Mouse (Mus musculus) right cerebral cortex, postnatal 36 days (tissue): ENCODE results near the gene Myh10.

Source experiments
- DNase-seq, 2 experiments: peaks; one replicate each; pipeline ENCODE4 v3.0.0; 2022; ENCODE audit warnings: low spot score in 2 of 2, mixed read lengths in 1 of 2

The Myh10 gene

DNA sequence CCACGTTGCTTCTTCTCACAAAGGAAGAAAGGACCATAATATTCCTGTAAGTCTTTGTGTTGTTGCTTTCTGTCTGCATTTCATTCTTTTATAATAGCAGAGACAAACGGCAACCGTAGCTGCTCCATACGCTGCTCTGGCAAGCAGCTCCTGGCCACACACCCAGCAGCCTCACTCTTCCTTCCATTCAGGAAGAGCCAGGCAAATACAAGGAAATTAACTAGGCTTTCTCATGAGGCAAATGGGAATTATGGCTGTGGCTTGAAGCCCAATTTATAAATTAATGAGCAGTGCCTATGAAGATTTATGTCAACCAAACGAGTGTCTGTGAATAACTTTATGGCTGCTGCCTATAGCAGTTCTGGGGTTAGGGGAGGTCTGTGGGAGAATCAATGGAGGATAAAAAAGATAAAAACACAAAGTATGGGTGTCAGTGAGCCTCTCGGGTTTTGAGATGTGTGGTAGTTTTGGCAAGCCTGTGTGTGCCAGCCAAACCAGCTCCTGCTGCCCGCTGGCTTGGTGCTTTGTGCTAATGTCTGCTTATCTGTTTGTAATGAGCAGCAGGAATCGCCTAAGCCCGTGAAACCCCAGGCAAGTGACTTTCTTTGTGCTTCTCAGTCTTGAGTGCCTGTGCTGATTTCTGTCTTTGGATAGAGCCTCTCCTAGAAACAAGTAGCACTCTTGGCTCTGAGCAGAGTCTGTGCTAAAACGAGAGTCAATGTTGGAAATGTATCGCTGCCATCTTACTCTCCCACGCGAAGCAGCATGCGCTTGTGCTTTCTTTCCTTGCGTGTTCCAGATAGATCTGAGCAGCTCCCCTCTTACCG, 54.2 kb downstream of the Myh10 start:
- peak; percentile 40 to 73 for DNase-seq

DNA sequence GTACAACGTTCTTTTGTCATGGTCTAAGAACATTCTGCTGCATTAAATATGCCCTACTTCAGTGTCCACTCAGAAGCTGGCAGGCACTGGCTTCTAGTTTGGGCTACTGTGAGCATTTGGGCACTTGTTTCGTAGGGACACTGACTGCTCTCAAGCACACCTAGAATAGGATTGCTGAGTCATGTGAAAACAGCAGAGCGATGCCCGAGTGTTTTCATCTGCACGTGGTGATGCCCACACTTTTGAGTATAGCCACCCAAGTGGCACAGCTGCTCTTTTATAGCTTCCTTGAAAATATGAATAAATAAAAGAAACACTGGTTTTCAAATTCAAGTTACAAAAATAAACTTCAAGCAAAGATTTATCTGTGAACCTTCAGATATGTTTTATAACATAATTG, 56.8 kb downstream of the Myh10 start:
- DNase-seq: peak in 1 of 2 experiments; percentile 50

DNA sequence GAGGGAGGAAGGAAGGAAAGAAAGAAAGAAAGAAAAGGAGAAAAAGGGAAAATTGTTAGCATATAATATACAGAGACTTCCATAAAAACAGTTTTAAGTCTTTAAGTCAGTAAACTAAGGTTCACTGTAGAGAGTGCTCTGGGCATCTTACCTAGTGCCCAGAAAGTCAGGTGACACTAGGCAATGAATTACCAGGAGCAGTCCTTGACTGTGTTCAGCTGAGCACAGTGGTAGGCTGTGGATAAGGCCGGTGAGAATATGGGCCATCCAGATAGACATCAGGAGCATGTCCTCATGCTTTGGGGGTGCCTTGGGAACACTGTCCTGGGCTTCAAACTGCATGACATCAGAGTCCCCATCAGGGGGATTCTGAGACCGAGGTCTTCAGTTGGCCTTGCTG, 58.8 kb downstream of the Myh10 start:
- DNase-seq: no peak

DNA sequence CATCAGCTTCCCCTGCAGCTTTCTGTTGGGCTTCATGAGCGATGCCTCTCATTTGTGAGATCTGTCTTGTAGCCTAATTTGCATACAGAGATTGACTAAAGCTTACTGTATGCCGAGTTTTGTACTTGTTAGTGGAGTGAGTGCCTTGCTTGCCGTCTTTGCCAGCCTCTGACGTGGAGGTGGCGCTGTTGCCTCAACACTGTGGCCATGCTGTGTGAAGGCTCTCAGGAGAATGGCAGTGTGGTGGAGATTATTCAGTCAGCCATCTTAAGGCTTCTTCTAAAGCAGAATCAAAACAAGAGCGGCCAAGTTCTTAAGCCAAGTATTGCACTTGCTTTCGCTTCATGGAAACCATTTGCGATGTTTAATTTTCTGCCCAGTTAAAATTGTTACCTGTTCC, 59.6 kb downstream of the Myh10 start:
- peak; percentile 26 to 44 for DNase-seq

DNA sequence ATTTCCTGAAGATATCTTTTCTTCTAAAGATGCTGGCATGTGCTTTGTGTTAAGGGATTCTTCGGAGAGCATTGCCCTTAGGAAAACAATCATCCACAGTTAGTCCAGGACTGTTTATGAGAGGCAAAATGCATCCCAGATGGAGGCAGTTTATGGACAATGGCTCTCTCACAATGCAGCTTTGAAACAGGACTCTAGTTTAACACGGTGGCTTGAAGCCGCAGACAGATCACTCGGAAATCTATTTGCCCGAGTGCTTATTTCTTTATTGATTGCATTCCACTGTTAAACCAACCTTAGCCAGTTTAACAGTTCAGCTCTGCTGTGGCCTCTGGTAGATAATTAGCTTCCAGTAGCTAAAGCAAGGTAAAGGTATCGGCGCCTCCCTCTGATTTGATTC, 62.9 kb downstream of the Myh10 start:
- DNase-seq: no peak

DNA sequence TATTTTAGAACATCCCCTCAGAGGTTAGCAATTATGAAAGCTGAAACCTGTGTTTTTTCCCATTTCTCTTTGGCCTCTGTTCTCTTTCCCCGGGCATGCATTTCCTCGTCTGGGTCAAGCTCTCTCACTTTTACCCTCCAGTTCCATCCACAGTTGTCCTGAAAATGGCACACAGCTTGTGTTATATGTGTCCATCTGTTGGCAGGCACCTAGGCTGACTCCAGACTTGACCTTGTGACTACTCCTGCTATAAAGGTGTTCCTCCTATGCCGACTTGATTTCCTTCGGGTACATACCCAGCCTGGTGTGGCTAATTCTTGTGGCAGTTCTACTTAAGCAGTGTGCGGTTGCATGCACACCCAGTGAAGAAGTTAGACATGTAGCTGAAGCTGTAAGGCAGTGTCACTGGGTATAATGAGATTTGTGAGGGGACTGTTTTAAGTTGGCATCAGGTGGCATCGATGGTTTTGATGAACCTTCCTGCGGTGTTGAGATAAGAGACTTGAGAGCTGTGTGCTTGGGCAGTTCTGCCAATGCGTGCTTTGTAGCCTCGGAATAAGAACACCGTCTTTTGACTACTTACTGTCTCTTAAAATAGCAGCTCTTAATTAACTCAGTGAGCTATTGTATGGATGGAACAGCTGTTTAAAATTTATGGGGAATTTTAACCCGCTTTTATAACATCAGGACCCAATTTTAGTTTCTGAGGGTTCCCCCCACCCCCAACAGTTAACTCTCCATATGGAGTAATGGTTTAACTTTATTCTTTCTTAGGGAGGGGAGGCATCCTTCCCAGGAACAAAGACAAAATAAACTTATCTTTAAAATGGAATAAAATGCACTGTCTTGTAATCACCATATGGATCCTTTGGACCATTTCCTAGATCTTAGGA, 65.3 kb downstream of the Myh10 start:
- no peak for DNase-seq

DNA sequence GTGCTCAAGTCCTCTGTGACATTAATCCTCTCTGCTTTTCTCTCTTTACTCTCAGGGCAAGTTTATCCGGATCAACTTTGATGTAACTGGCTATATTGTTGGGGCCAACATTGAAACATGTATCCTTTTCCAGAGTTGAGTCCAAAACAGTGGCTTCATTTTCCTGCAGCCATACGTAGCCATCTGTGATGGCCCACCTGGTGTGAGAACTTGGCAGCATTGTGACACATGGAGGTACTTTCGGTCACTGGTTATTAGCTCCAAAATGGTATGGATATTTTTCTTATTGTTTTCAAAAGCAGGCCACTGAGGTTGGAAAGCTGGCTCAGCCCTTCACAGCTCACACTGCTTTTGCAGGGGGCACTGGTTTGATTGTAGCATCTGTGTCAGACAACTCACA, 68.3 kb downstream of the Myh10 start:
- no peak for DNase-seq

DNA sequence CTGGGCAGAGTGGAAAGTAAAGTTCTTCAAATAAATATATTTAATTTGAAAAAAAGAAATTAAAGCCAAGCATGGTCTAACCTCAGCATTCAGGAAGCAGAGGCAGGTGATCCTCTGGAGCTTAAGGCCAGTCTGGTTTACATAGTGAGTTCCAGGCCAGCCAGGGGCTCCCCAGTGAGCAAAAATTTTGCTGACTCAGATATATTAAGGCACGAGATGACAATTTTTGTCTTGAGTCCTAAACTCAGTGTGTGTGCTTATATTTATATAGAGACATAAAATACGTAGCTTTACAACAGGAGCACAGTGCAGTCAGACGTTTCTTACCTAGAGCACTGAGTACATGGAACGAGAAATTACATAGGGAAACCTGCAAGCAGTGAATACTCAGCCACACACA, 69.8 kb downstream of the Myh10 start:
- no peak for DNase-seq

DNA sequence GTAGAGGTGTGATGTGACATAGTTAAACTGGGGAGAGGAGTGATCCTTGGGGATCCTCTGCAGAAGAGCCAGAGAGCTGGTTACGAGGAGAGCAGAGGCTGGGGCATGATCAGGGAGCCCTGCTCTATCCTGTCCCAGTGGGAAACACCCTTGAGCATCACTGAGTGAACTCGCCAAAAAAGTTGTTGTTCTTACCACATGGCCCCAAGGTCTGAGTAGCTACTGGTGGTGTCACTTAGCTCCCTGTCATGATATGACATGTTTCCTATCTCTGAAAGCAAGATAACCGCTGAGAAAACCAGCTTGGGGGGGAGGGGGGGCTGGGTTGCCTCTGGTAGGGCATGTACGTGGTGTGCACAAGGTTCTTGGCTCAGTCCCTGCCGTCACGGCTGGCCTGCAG, 70.3 kb downstream of the Myh10 start:
- DNase-seq: no peak

DNA sequence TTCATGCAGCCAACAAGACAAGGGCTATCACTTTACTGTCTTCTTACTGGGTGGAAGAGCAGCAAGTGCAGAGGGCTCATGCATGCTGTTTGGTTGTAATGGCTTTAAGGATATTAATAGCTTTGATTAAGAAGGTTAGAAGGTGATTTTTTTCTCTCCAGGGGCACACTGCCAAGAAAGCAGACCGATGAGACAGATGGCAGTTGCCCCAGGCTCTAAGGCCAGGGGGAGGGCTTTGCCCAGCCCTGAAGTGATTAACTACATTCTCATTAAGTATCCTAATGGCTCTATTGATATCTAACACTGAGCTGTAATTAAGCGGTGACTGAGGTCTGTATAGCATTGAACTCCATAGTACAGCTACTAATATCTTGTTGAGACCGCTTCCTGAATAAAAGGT, 73.3 kb downstream of the Myh10 start:
- no peak for DNase-seq

DNA sequence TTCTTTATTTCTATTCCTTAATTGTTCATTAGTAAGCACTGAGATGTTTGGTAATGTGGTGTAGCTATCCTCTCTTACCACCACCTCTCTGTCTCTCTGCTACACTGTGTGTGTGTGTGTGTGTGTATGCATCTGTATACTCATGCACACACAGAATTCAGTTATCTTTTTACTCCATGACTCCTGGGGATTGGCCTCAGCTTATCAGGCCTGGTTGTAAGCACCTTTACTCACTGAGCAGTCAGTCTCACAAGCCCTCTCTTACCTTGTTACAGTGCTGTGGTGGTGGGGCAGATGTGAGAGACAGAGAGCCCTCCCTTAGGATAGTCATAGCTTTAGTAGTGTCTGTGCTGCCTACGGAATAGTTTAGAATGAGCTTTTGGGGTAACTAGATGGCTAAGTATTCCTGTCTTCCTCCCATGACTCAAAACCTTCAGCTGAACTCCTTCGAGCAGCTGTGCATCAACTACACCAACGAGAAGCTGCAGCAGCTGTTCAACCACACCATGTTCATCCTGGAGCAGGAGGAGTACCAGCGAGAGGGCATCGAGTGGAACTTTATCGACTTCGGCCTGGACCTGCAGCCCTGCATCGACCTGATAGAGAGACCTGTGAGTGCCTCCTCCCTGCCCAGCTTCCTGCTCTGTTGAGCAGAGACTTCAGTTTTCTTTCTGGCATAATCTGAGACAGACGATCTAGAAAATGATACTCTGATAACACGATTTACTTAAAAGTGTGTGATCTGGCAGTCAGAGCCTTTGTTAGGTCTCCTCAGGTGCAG, 76.6 kb downstream of the Myh10 start:
- DNase-seq: no peak

DNA sequence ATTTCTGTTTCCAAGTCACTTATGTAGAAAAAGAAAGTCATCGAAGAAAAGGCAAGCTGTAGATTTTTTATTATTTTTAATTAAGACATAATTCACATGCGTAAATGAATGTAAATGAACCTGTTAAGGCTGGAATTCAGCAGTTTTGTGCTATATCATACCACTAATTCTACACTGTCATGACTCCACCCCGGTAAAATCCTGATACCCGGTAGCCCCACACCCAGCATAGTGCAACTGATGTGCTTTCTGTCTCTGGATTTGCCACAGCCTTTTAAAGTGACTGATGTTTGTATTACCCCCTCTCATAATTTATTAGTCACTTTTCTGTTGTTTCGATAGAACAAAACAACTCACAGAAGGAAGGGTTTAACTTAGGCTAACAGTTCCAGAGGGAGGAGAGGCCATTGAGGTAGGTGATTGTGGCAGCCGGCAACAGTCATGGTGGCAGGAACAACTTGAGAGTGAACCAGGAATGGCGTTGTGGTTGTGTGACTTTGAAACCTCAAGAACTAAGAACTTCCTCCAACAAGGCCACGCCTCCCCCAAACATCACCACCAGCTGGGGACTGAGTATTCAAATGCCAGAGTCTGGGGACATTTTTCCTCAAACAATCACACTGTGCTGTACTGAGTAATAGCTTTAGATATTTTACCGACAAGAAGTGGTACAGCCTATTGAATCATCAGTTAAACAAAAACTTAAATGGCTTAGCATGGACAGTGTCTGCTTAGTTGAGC, 78.6 kb downstream of the Myh10 start:
- no peak for DNase-seq

DNA sequence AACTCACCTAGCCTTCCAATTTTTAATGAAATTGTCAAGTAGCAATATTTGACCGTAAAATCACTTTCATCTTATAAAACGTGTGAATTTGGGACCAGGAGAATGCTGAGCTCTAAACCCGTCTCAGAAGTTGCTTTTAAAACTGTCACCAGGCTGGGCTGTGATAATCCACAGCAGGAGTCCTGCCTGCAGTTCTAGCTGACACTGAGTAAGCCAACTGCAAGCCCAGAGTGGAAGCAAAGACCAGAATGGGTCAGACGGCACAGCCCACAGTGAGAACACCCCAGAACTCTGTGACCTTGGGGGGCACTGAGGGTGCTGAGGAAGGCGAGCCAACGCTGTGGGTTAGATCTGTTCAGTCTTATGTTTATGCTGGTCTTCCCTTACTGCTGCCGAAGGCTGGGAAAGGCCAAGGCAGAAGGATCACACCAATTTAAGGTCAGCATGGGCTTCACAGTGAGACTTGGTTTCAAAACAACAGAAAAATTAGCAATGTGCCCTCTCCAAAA, 84.8 kb downstream of the Myh10 start:
- DNase-seq: no peak

DNA sequence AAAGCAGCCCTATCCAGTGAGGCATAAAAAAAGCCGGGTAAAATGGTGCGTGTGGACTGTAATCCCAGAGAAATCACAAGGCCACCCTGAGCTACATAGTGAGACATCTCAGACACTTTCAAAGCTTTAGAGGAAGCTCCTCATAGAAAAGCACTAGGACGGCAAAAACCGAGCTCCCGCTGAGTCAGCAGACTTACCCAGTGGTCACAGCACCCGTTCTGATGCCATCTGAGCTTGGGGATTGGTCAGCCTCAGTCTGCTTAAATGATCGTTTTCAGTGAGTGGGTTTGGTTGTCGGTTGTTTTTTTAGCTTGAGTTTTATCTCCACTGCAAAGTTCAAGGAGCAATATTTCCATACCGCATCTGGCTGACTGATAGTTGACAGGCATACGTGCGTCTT, 86.6 kb downstream of the Myh10 start:
- DNase-seq: no peak

DNA sequence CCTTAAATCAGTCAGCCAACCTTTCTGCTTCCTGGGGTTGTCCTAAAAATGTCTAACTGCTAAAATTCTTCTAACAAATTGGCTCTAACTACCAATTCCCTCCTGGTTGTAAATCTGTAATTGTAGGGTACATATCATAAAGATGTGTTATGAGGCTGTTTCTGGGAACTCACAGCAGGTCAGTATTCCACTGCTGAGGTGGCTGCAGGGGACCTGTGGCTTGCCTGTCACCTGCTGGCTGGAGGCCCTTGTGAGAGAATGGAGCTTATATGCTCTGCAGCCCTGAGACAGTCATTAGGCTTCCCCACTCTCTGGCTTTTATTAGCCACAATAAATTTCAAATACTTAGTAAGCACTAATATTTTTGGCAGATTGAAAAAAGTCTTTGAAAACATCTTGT, 87.5 kb downstream of the Myh10 start:
- DNase-seq: no peak

DNA sequence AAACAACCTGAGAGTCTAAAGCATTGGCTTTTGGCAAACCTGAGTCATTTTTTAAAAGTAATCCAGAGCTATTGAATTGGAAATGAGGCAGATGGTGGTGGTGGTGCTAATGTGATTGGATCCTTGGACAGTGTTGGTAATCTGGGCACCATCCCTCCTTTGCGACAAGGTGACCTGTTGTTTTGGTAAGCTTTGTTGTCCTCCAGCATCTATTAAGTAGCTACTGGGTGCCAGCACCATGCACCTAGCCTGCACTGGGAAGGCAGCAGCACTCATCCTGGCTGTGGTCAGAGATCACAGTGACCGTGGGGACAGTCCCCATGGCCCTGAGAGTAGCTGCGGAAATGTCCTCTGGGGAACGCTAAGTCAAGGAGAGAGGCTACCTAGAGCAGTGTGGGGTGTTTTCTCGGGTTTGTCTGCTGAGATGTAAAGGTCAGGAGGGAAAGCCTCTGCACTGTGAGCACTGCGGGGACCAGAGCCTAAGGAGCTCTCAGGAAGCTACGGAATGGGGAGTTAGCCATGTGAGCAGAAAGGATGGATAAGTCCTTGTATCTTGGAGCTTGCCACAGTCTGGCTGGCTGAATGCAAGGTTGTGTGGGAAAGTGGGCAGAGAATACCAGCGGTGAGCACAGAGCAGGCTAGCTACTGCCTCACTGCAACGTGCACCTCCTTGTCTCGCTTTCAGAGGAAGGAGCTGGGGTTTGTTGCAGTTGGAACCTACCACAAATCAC, 88.5 kb downstream of the Myh10 start:
- DNase-seq: no peak

DNA sequence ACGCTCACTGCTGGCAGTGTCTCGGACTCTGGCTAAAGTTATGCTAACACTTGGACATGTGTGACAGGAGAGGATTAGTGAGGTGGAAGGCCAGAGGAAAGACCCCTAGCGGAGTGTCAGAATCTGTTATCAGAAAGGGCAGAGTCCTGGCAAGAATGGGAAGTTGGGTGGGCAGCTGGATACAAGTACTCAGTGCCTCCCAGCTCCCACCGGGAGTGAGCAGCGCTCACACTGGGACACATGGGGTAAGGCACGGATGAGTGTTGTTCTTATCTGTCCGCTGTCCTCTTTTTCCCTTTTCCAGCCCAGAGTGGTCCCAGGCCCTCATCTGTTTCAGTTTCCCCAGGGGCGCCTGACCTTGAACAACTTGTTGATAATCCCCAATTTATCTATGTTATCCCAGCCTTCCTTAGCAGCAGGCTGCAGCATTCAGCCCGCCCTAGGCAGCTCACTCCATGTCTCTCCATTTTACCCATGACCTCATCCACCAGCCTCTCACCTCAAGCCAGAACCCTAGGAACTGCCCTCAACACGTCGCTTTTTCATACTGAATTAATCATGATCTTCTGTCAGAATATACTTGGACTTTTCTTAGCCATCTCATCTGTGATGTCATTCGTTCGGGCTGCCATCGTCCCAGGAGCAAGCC, 89.2 kb downstream of the Myh10 start:
- DNase-seq: no peak

DNA sequence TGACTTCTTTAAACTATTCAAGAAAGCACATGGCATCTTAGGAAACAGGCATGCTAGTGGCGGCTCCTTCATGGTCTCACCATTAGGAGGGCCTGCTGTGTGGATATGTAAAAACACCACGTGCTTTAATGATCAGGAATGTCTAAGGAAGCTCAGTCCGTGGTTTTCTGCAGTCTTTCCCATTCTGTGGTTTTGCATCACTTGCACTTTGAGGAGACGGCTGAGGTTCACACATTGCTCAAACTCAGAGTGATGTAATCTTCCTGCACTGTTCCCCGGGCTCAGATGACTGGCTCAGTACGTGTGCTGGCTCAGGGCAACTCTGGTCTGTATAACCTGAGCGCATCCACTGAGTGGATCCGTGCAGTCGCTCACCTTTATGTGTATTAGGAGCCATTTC, 91.0 kb downstream of the Myh10 start:
- DNase-seq: no peak

DNA sequence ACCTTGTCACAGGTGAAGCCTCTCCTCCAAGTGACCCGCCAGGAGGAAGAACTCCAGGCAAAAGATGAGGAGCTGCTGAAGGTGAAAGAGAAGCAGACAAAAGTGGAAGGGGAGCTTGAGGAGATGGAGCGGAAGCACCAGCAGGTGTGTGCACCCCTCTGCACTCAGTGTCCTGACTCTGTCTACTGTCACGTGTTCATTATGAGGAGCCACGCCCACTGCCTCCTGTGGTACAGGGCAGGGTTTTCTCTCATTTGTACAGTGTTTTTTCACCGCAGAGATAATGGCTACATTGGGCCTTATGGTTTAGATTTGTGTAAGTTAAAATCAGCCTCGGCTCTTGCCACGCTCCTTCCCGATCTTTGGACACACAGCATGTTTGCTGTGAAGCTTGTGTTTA, 94.5 kb downstream of the Myh10 start:
- DNase-seq: no peak

DNA sequence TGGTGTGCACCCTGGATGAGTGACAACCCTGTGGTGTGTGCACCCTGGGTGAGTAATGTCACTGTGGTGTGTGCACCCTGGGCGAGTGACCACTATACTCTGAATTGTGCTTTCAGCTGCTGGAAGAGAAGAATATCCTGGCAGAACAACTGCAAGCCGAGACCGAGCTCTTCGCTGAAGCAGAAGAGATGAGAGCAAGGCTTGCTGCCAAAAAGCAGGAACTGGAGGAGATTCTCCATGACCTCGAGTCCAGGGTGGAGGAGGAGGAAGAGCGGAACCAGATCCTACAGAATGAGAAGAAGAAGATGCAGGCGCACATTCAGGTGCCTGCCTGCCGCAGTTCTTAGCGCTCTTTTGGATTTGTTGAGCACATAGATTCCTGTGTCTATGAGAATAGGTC, 95.9 kb downstream of the Myh10 start:
- DNase-seq: no peak
